Mouse (Mus musculus): Measurements from ENCODE around the gene Fgd2.
A peak's percentile ranks its signal among the peaks of the same experiment; 100 is the strongest.

Fgd2 gene

GRCm38 (mm10) chr17:29422337-29422736 is 61.6 kb downstream of the Fgd2 start:
- no peak for DNase-seq (ENCODE audit: low read depth, low spot score)

GRCm38 (mm10) chr17:29422912-29423504 is 62.3 kb downstream of the Fgd2 start:
- peak; percentile 79 for DNase-seq (ENCODE audit: low read depth, low spot score)

GRCm38 (mm10) chr17:29423991-29424390 is 63.3 kb downstream of the Fgd2 start:
- DNase-seq (ENCODE audit: low read depth, low spot score): no peak

GRCm38 (mm10) chr17:29425345-29425744 is 64.6 kb downstream of the Fgd2 start:
- DNase-seq (ENCODE audit: low read depth, low spot score): no peak

GRCm38 (mm10) chr17:29428213-29428612 is 67.5 kb downstream of the Fgd2 start:
- no peak for DNase-seq (ENCODE audit: low read depth, low spot score)

GRCm38 (mm10) chr17:29428826-29429225 is 68.1 kb downstream of the Fgd2 start:
- no peak for DNase-seq (ENCODE audit: low read depth, low spot score)

Data from skeletal muscle tissue, adult 2 months (tissue).